In genomic region chr17:50803234-50803633, GRCm38 (mm10) we compare ENCODE assay signal across 19 mouse cellular contexts.
DNase-seq lines count a peak whose midpoint lies in the region; ATAC-seq and TF ChIP-seq lines count a peak whose summit lies in the region.
"Had no signal": no experiment of that assay in that cellular context is flagged by ENCODE, and none has a peak within 500 bp of the region (broad histone marks: within the 10 kb centered on the region; RNA-seq: fewer than 3 reads in every experiment).

No protein-coding gene starts in this region.

- peaks cover 4% of the 10 kb centered on the region; the same call in 1 of the 2 replicates for H3K4me1 ChIP-seq in forebrain, embryonic 15.5 days
- H3K4me1 ChIP-seq in forebrain, embryonic 10.5 days, result no peaks in the 10 kb centered on the region
- no peaks in the 10 kb centered on the region for H3K4me1 ChIP-seq in limb, embryonic 14.5 days (ENCODE audit: control insufficient read depth, insufficient read depth, low read length)
- H3K4me1 ChIP-seq in limb, embryonic 10.5 days, result peaks cover 2% of the 10 kb centered on the region; the same call in 1 of the 2 replicates
- H3K4me1 ChIP-seq: embryonic facial prominence, embryonic 15.5 days; liver, embryonic 13.5 days; stomach, embryonic 15.5 days had no signal

- H3K27me3 ChIP-seq in forebrain, embryonic 15.5 days, result no peaks in the 10 kb centered on the region
- H3K27me3 ChIP-seq in forebrain, embryonic 10.5 days (ENCODE audit: poor library complexity, severe bottlenecking), result no peaks in the 10 kb centered on the region
- no peaks in the 10 kb centered on the region for H3K27me3 ChIP-seq in limb, embryonic 14.5 days (ENCODE audit: control insufficient read depth, insufficient read depth, low read length)
- no peaks in the 10 kb centered on the region for H3K27me3 ChIP-seq in limb, embryonic 10.5 days (ENCODE audit: low read depth, poor library complexity, severe bottlenecking)
- H3K27me3 ChIP-seq: embryonic facial prominence, embryonic 15.5 days; liver, embryonic 13.5 days; Patski; stomach, embryonic 15.5 days had no signal

- ATAC-seq in forebrain, embryonic 15.5 days (replicated peaks), result peak; percentile 43
- no peak for ATAC-seq in limb, embryonic 14.5 days (ENCODE audit: low FRiP score, low read depth)
- ATAC-seq: activated CD4-positive, CD25-positive, alpha-beta regulatory T cell, adult 4 months; intestine, postnatal 0 days; Patski had no signal

- WGBS in forebrain, embryonic 15.5 days, result 26% methylated on average over 6 of the region's 6 CpGs
- WGBS in forebrain, embryonic 10.5 days, result 87% methylated on average over 6 of the region's 6 CpGs
- WGBS in limb, embryonic 14.5 days, result 76% methylated on average over 6 of the region's 6 CpGs
- 91% methylated on average over 6 of the region's 6 CpGs for WGBS in limb, embryonic 10.5 days

- no peaks in the 10 kb centered on the region for H3K36me3 ChIP-seq in forebrain, embryonic 15.5 days
- H3K36me3 ChIP-seq in forebrain, embryonic 10.5 days (replicated peaks), result no peaks in the 10 kb centered on the region
- H3K36me3 ChIP-seq in limb, embryonic 14.5 days (ENCODE audit: control insufficient read depth, insufficient read depth, low read length), result no peaks in the 10 kb centered on the region
- H3K36me3 ChIP-seq in limb, embryonic 10.5 days, result no peaks in the 10 kb centered on the region
- H3K36me3 ChIP-seq: embryonic facial prominence, embryonic 15.5 days; liver, embryonic 13.5 days; stomach, embryonic 15.5 days had no signal

- no peak overlapping the region for H3K9ac ChIP-seq in forebrain, embryonic 15.5 days (replicated peaks)
- H3K9ac ChIP-seq in limb, embryonic 14.5 days (ENCODE audit: low read depth, low read length, severe bottlenecking), result no peak overlapping the region
- H3K9ac ChIP-seq: embryonic facial prominence, embryonic 15.5 days; liver, embryonic 13.5 days; stomach, embryonic 15.5 days had no signal

- H3K4me2 ChIP-seq in forebrain, embryonic 15.5 days (replicated peaks), result no peak overlapping the region
- no peak overlapping the region for H3K4me2 ChIP-seq in limb, embryonic 14.5 days (replicated peaks; ENCODE audit: low read depth, low read length, severe bottlenecking)
- H3K4me2 ChIP-seq: embryonic facial prominence, embryonic 15.5 days; liver, embryonic 13.5 days; stomach, embryonic 15.5 days had no signal

- TF ChIP-seq POLR2A in limb, embryonic 14.5 days (IDR thresholded peaks at IDR 0.05; ENCODE audit: borderline replicate concordance, extremely low read depth, insufficient read depth, insufficient read length), result no peak

- no peak for DNase-seq in forebrain, embryonic 10.5 days (ENCODE audit: extremely low spot score, low spot score)
- peak; percentile 9 for DNase-seq in limb, embryonic 14.5 days (ENCODE audit: low spot score)
- DNase-seq in limb, embryonic 10.5 days (ENCODE audit: low spot score), result no peak
- peak; percentile 19 for DNase-seq in right cerebral cortex, adult 18-20 months
- DNase-seq in right cerebral cortex, postnatal 4 days, result no peak
- peak; percentile 12 for DNase-seq in telencephalon, adult 2 months (ENCODE audit: low read depth, low spot score)
- DNase-seq in thymus, postnatal 14 days, result no peak
- DNase-seq: B cell, adult 2 months; cerebellum, adult 9-11 months; liver, embryonic 13.5 days; lung, postnatal 14 days had no signal

- no peaks in the 10 kb centered on the region for H3K9me3 ChIP-seq in forebrain, embryonic 15.5 days
- H3K9me3 ChIP-seq in forebrain, embryonic 10.5 days, result no peaks in the 10 kb centered on the region
- H3K9me3 ChIP-seq in limb, embryonic 14.5 days (ENCODE audit: control insufficient read depth, low read length), result no peaks in the 10 kb centered on the region
- no peaks in the 10 kb centered on the region for H3K9me3 ChIP-seq in limb, embryonic 10.5 days (replicated peaks)
- H3K9me3 ChIP-seq: embryonic facial prominence, embryonic 15.5 days; liver, embryonic 13.5 days; stomach, embryonic 15.5 days had no signal

- no peak overlapping the region for H3K27ac ChIP-seq in forebrain, embryonic 15.5 days (replicated peaks)
- H3K27ac ChIP-seq in forebrain, embryonic 10.5 days, result no peak overlapping the region
- no peak overlapping the region for H3K27ac ChIP-seq in limb, embryonic 14.5 days (replicated peaks; ENCODE audit: low read depth, low read length)
- H3K27ac ChIP-seq in limb, embryonic 10.5 days, result no peak overlapping the region
- H3K27ac ChIP-seq: embryonic facial prominence, embryonic 15.5 days; kidney, postnatal 0 days; layer of hippocampus, adult 2 months; liver, embryonic 13.5 days; stomach, embryonic 15.5 days had no signal

- H3K4me3 ChIP-seq in forebrain, embryonic 15.5 days, result no peak overlapping the region
- no peak overlapping the region for H3K4me3 ChIP-seq in forebrain, embryonic 10.5 days
- no peak overlapping the region for H3K4me3 ChIP-seq in limb, embryonic 14.5 days (replicated peaks; ENCODE audit: low read length)
- H3K4me3 ChIP-seq in limb, embryonic 10.5 days, result no peak overlapping the region
- H3K4me3 ChIP-seq: embryonic facial prominence, embryonic 15.5 days; layer of hippocampus, adult 2 months; liver, embryonic 13.5 days; stomach, embryonic 15.5 days had no signal

Comparison
In these comparisons a context has a peak if more than half of its experiments do, and no peak if none do; other contexts are left out.
1. DNase-seq: peak in limb, embryonic 14.5 days (single experiment), right cerebral cortex, adult 18-20 months (single experiment) and telencephalon, adult 2 months (single experiment); none in forebrain, embryonic 10.5 days (single experiment), limb, embryonic 10.5 days (single experiment), right cerebral cortex, postnatal 4 days (single experiment) and thymus, postnatal 14 days (single experiment).